Mouse (Mus musculus) limb, embryonic 12.5 days (tissue): ENCODE measurements around the gene Gm20605. TPM values are rescaled to one million over a fixed set of nuclear protein-coding genes. Genes with fewer than 3 reads are reported as not detected.

ENCODE experiments used
- ATAC-seq: fragments of 200-750 bp; cut with Nextera tagmentation; 2 replicates; pipeline ENCODE4 v1.8.0; 2017; ENCODE audit warnings: low read depth, moderate TSS enrichment; ENCODE audit not compliant: insufficient number of reproducible peaks, insufficient read depth, low FRiP score, low TSS enrichment
- H3K27ac ChIP-seq: fragments of 300-500 bp; sonication (generic); 2 replicates; pipeline ENCODE4 v1.5.1; 2016; ENCODE audit warnings: mild to moderate bottlenecking, moderate library complexity
- H3K27me3 ChIP-seq: fragments of 300-500 bp; sonication (generic); 2 replicates; pipeline ENCODE4 v1.6.1; 2016; ENCODE audit warnings: mild to moderate bottlenecking, moderate library complexity
- H3K36me3 ChIP-seq: fragments of 300-500 bp; sonication (generic); 2 replicates; pipeline ENCODE4 v1.6.1; 2016; ENCODE audit warnings: mild to moderate bottlenecking, moderate library complexity
- H3K4me1 ChIP-seq: fragments of 300-500 bp; sonication (generic); replicated peaks from 2 replicates; pipeline ENCODE4 v1.6.1; 2016
- H3K4me2 ChIP-seq: fragments of 300-500 bp; sonication (generic); 2 replicates; pipeline ENCODE4 v1.6.1; 2016; ENCODE audit warnings: mild to moderate bottlenecking, moderate library complexity
- H3K4me3 ChIP-seq: fragments of 300-500 bp; sonication (generic); replicated peaks from 2 replicates; pipeline ENCODE4 v1.5.1; 2016; ENCODE audit warnings: mild to moderate bottlenecking
- H3K9ac ChIP-seq: fragments of 300-500 bp; sonication (generic); replicated peaks from 2 replicates; pipeline ENCODE4 v1.6.1; 2016; ENCODE audit warnings: mild to moderate bottlenecking, moderate library complexity
- H3K9me3 ChIP-seq: fragments of 300-500 bp; sonication (generic); 2 replicates; pipeline ENCODE4 v1.6.1; 2016; ENCODE audit warnings: mild to moderate bottlenecking, moderate library complexity
- WGBS: fragments of 180-500 bp; shearing (Covaris S2); methylation state at CpG from one replicate; pipeline ENCODE4 v1.1.7; 2016; 5-methylcytosine and 5-hydroxymethylcytosine counted together
- polyA plus RNA-seq: library from polyadenylated mRNA; unstranded; fragments of >200 nt; fragmentation: Nextera tagmentation; extraction: Ambion mirVana; gene quantifications from 2 replicates; pipeline ENCODE4 v1.2.1, GENCODE M21; 2016

Gm20605 gene
- 8.4 and 9.7 TPM in 2 replicates for polyA plus RNA-seq

DNA sequence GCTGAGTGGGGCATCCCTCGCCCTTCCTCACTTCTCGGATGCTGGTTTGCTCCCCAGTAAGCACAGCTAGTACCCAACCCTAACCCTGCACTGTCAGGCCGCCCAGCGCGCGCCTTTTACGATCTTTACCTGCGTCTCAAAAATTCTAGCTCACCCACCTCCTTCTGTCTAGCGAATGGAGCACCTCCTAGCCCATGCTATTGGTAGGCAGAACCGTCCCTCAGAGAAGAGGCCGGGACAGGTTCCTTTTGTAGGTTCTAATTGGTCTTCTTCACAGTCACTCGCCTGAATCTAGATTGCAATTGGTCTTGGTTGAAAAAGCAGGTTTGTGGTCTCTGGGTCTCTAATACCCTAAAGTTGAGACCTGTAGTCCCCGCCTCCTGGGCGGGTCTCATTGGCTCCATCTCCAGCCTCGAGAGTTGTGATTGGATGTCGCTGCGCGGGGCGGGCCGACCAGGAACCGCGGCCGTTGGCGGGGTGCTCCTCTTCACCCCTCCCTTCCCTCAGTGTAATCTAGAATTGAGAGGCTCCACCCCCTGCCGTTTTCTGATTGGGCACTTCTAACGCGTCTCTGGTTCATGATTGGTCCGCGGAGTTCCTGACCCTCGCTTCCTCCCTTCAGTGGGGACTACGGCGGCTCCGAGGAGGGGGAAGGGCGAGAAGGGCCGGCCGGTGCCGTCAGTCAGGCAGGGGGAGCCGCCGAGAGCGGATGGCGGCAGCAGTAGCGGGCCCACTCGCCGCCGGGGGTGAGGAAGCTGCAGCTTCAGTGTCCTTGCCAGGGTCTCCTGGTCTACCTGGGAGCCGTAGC lies at the start of gene Gm20605, which contains the start of the genes Fbxo24 and Lrch4:
TSS of gene Gm20605 (plus strand) at position 678 of the 808 bp plus-strand sequence.
TSS of gene Fbxo24 (minus strand) at position 505 of the 808 bp plus-strand sequence.
TSS of gene Lrch4 (plus strand) at position 624 of the 808 bp plus-strand sequence.
- peak; percentile 98 for ATAC-seq

GRCm38 (mm10) chr5:137580246-137580645 lies 48.7 kb upstream of the Gm20605 start:
- 76% methylated on average over 6 of the region's 6 CpGs for WGBS
- Histone ChIP-seq H3K4me2 (no peak overlapping the region), H3K27me3 (peaks cover 38% of the 10 kb centered on the region), H3K36me3 (no peaks in the 10 kb centered on the region), H3K4me3 (no peak overlapping the region), H3K9ac (no peak overlapping the region), H3K4me1 (peaks cover 13% of the 10 kb centered on the region), H3K9me3 (no peaks in the 10 kb centered on the region), H3K27ac (no peak overlapping the region)
- no peak for ATAC-seq

More for the DNA sequence above, at the start of gene Gm20605, which contains the start of the genes Fbxo24 and Lrch4:
- no peaks in the 10 kb centered on the region for H3K9me3 ChIP-seq
- H3K4me1 ChIP-seq = peaks cover 38% of the 10 kb centered on the region
- H3K4me3 ChIP-seq = peak within 1 kb of the TSS; percentile 79
- no peaks in the 10 kb centered on the region for H3K27me3 ChIP-seq
- peak within 1 kb of the TSS; percentile 82 for H3K4me2 ChIP-seq
- H3K36me3 ChIP-seq = peaks cover 21% of the 10 kb centered on the region
- peak within 1 kb of the TSS; percentile 79 for H3K9ac ChIP-seq
- H3K27ac ChIP-seq = peak within 1 kb of the TSS; percentile 92
- under 1% methylated on average over 44 of the region's 46 CpGs for WGBS

- H3K9ac ChIP-seq = no peak overlapping the region
- 32% methylated on average over 8 of the region's 8 CpGs for WGBS
- no peak for ATAC-seq
- no peak overlapping the region for H3K4me2 ChIP-seq
- H3K27me3 ChIP-seq = peaks cover 34% of the 10 kb centered on the region
- no peak overlapping the region for H3K4me3 ChIP-seq
- H3K27ac ChIP-seq = no peak overlapping the region
- H3K36me3 ChIP-seq = no peaks in the 10 kb centered on the region
- H3K9me3 ChIP-seq = peaks cover 6% of the 10 kb centered on the region; the same call in 1 of the 2 replicates
- peaks cover 19% of the 10 kb centered on the region for H3K4me1 ChIP-seq
These were observed 46.3 kb upstream of the Gm20605 start for GRCm38 (mm10) chr5:137582702-137583101.

- Histone ChIP-seq H3K4me2 (peak overlapping the region; percentile 57), H3K4me1 (peaks cover 19% of the 10 kb centered on the region), H3K4me3 (peak overlapping the region; percentile 40), H3K9ac (peak overlapping the region; percentile 52), H3K36me3 (no peaks in the 10 kb centered on the region), H3K27me3 (peaks cover 34% of the 10 kb centered on the region), H3K9me3 (peaks cover 9% of the 10 kb centered on the region; the same call in 1 of the 2 replicates), H3K27ac (no peak overlapping the region)
- 14% methylated on average over 27 of the region's 27 CpGs for WGBS
- ATAC-seq = no peak
These were observed 45.3 kb upstream of the Gm20605 start for GRCm38 (mm10) chr5:137583670-137584169.

DNA sequence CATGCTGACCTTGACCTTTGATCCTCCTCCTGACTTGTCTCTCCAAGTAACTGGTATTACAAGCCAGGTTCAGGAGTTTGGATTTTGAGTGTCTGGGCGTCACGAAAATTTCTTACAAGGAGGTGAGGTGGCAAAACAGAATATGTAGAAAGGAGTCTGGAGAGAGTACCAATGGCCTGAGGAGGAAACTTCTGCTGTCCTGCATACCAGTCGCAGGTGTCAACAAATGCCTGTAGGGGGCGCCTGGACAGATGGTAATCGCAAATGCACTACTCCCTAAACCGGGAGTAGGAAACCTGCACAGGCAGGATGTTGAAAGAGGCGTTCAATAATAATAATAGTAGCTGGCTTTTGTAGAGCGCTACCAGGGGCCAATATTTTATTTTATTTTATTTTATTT lies 44.0 kb upstream of the Gm20605 start:
- no peak overlapping the region for H3K9ac ChIP-seq
- no peaks in the 10 kb centered on the region for H3K36me3 ChIP-seq
- no peak overlapping the region for H3K27ac ChIP-seq
- no peak overlapping the region for H3K4me2 ChIP-seq
- no peak overlapping the region for H3K4me3 ChIP-seq
- H3K4me1 ChIP-seq = peaks cover 19% of the 10 kb centered on the region
- 33% methylated on average over 8 of the region's 8 CpGs for WGBS
- peaks cover 9% of the 10 kb centered on the region; the same call in 1 of the 2 replicates for H3K9me3 ChIP-seq
- H3K27me3 ChIP-seq = peaks cover 34% of the 10 kb centered on the region
- no peak for ATAC-seq

DNA sequence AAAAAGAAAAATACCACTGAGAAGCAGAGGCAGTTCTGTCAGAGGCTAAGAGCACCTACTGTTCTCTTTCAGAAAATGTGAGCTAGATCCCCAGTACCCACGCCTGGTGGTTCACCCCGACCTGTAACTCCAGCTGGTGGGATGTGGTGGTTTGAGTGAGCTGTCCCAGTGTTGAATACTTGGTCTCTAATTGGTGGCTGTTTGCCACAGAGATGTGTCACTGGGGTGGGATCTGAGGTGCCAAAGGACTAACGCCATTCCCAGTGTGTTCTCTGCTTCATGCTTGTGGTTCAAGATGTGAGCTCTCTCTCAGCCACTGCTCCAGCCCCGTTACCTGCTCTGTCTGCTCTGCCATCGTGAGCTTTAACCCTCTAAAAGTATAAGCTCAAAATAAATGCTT lies 38.5 kb upstream of the Gm20605 start:
- Histone ChIP-seq H3K36me3 (no peaks in the 10 kb centered on the region), H3K4me1 (0 out of 2 replicates have a peak, but pooled peaks cover 7% of the 10 kb centered on the region), H3K9ac (no peak overlapping the region), H3K27ac (no peak overlapping the region), H3K9me3 (peaks cover 9% of the 10 kb centered on the region; the same call in 1 of the 2 replicates), H3K27me3 (no peaks in the 10 kb centered on the region), H3K4me2 (no peak overlapping the region), H3K4me3 (no peak overlapping the region)
- 72% methylated on average over 5 of the region's 5 CpGs for WGBS
- no peak for ATAC-seq

- 77% methylated on average over 7 of the region's 7 CpGs for WGBS
- no peaks in the 10 kb centered on the region for H3K9me3 ChIP-seq
These were observed 33.1 kb upstream of the Gm20605 start for GRCm38 (mm10) chr5:137595921-137596320.

GRCm38 (mm10) chr5:137596601-137597261 lies 32.2 kb upstream of the Gm20605 start:
- peaks cover 15% of the 10 kb centered on the region for H3K4me1 ChIP-seq
- H3K9me3 ChIP-seq = no peaks in the 10 kb centered on the region
- no peak for ATAC-seq
- H3K4me2 ChIP-seq = peak overlapping the region; percentile 21; the same call in 1 of the 2 replicates
- 28% methylated on average over 26 of the region's 30 CpGs for WGBS
- H3K4me3 ChIP-seq = 0 out of 2 replicates have a peak overlapping the region, but pooled peaks have one; percentile 1
- H3K36me3 ChIP-seq = peaks cover 17% of the 10 kb centered on the region
- H3K27me3 ChIP-seq = no peaks in the 10 kb centered on the region
- no peak overlapping the region for H3K27ac ChIP-seq
- H3K9ac ChIP-seq = no peak overlapping the region

More at GRCm38 (mm10) chr5:137595921-137596320, 33.1 kb upstream of the Gm20605 start:
- H3K27ac ChIP-seq = no peak overlapping the region
- H3K4me2 ChIP-seq = no peak overlapping the region
- no peaks in the 10 kb centered on the region for H3K27me3 ChIP-seq
- no peak overlapping the region for H3K9ac ChIP-seq
- no peak overlapping the region for H3K4me3 ChIP-seq
- H3K36me3 ChIP-seq = peaks cover 17% of the 10 kb centered on the region
- no peak for ATAC-seq
- H3K4me1 ChIP-seq = peaks cover 15% of the 10 kb centered on the region

DNA sequence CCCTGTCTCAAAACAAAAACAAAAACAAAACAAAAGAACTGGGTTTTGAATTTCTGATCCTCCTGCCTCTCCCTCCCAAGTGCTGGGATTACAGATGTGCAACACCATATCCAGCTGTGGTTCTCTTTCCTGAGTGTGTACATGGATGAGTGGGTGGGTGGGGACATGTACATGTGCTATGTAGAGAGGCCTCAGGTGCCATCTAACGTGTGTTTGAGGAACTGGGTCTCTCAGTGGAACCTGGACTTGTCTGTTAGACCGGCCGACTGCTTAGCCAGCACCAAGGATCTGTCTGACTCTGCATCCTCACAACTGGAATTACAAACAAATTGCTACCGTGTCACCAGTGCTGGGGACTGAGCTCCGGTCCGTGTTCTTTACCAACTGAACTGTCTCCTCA lies 31.4 kb upstream of the Gm20605 start:
- no peak for ATAC-seq
- Histone ChIP-seq H3K9ac (no peak overlapping the region), H3K4me2 (no peak overlapping the region), H3K4me1 (peaks cover 24% of the 10 kb centered on the region), H3K36me3 (peaks cover 17% of the 10 kb centered on the region), H3K4me3 (no peak overlapping the region), H3K27ac (no peak overlapping the region), H3K9me3 (no peaks in the 10 kb centered on the region), H3K27me3 (no peaks in the 10 kb centered on the region)
- WGBS = 96% methylated on average over 6 of the region's 6 CpGs

GRCm38 (mm10) chr5:137598100-137598826 lies 30.7 kb upstream of the Gm20605 start:
- ATAC-seq = no peak
- Histone ChIP-seq H3K36me3 (peaks cover 17% of the 10 kb centered on the region), H3K9ac (no peak overlapping the region), H3K4me1 (peaks cover 30% of the 10 kb centered on the region), H3K9me3 (no peaks in the 10 kb centered on the region), H3K4me3 (no peak overlapping the region), H3K4me2 (no peak overlapping the region), H3K27me3 (no peaks in the 10 kb centered on the region), H3K27ac (no peak overlapping the region)
- WGBS = 86% methylated on average over 2 of the region's 2 CpGs
